Comparison of ENCODE assay signal across 18 mouse cellular contexts in genomic region chr17:43279671-43280070, GRCm38 (mm10). TPM values are rescaled to one million over a fixed set of nuclear protein-coding genes. Genes with fewer than 3 reads are reported as not detected.
"Had no signal": no experiment of that assay in that cellular context is flagged by ENCODE, and none has a peak within 500 bp of the region (broad histone marks: within the 10 kb centered on the region; RNA-seq: fewer than 3 reads in every experiment).

No protein-coding gene starts in this region.

- H3K4me3 ChIP-seq: intestine, embryonic 15.5 days; left cerebral cortex, adult 2 months; limb, embryonic 10.5 days; liver, embryonic 13.5 days; midbrain, embryonic 10.5 days; myocyte; neural tube, embryonic 15.5 days; stomach, embryonic 15.5 days had no signal

- H3K9me3 ChIP-seq: intestine, embryonic 15.5 days; limb, embryonic 10.5 days; liver, embryonic 13.5 days; midbrain, embryonic 10.5 days; neural tube, embryonic 15.5 days; stomach, embryonic 15.5 days had no signal

- H3K27ac ChIP-seq: intestine, embryonic 15.5 days; left cerebral cortex, adult 2 months; limb, embryonic 10.5 days; liver, embryonic 13.5 days; midbrain, embryonic 10.5 days; neural tube, embryonic 15.5 days; stomach, embryonic 15.5 days had no signal

- H3K9ac ChIP-seq: intestine, embryonic 15.5 days; liver, embryonic 13.5 days; liver, postnatal 0 days; neural tube, embryonic 15.5 days; stomach, embryonic 15.5 days had no signal

- H3K27me3 ChIP-seq: intestine, embryonic 15.5 days; liver, embryonic 13.5 days; neural tube, embryonic 15.5 days; stomach, embryonic 15.5 days had no signal

- H3K4me2 ChIP-seq: intestine, embryonic 15.5 days; liver, embryonic 13.5 days; neural tube, embryonic 15.5 days; stomach, embryonic 15.5 days had no signal

- H3K36me3 ChIP-seq: intestine, embryonic 15.5 days; limb, embryonic 10.5 days; liver, embryonic 13.5 days; midbrain, embryonic 10.5 days; neural tube, embryonic 15.5 days; stomach, embryonic 15.5 days had no signal

- DNase-seq: kidney, adult 8-10 months; liver, embryonic 13.5 days; liver, postnatal 0 days; midbrain, embryonic 14.5 days; right cerebral cortex, postnatal 4 days; thymus, postnatal 36 days had no signal

- H3K4me1 ChIP-seq: limb, embryonic 10.5 days; liver, embryonic 13.5 days; midbrain, embryonic 10.5 days; stomach, embryonic 15.5 days had no signal

- ATAC-seq: intestine, embryonic 15.5 days; liver, postnatal 0 days had no signal

RNA-seq across cellular contexts. Expression of gene Adgrf1, which starts 9.5 kb away (rescaled TPM):
- total RNA-seq: layer of hippocampus, postnatal 25 days; left cerebral cortex, adult 2 months; left cerebral cortex, postnatal 14 days had no signal
- polyA plus RNA-seq: limb, embryonic 10.5 days; midbrain, embryonic 10.5 days; midbrain, embryonic 14.5 days; myocyte; neural tube, embryonic 11.5 days; neural tube, embryonic 15.5 days; spleen, adult 2 months; thymus, postnatal 0 days had no signal
